Mouse (Mus musculus) retina, postnatal 1 day (tissue): ENCODE results near the gene Mad1l1.
"Not testable (repeated sequence)": the region's sequence is repeated elsewhere in the genome, so short reads cannot be mapped to it uniquely, and the experiment has no call there.

Experiments used
- DNase-seq: peaks from one replicate; pipeline ENCODE4 v3.0.0-alpha.2; 2012

Mad1l1 gene

GRCm38 (mm10) chr5:140037587-140038233 lies 283.6 kb downstream of the Mad1l1 start:
- DNase-seq: no peak

- no peak for DNase-seq
Measured at GRCm38 (mm10) chr5:140035641-140036040, 285.7 kb downstream of the Mad1l1 start.

GRCm38 (mm10) chr5:140035025-140035330 lies 286.4 kb downstream of the Mad1l1 start:
- peak; percentile 53 for DNase-seq

GRCm38 (mm10) chr5:140034300-140035024 lies 286.9 kb downstream of the Mad1l1 start:
- no peak for DNase-seq

- DNase-seq: no peak
Measured at GRCm38 (mm10) chr5:140026366-140026765, 295.0 kb downstream of the Mad1l1 start.

- no peak for DNase-seq
Measured at GRCm38 (mm10) chr5:140025301-140025700, 296.1 kb downstream of the Mad1l1 start.

- no peak for DNase-seq
Measured at GRCm38 (mm10) chr5:140023941-140024500, 297.3 kb downstream of the Mad1l1 start.

GRCm38 (mm10) chr5:140022861-140023260 lies 298.5 kb downstream of the Mad1l1 start:
- no peak for DNase-seq

- no peak for DNase-seq
Measured at GRCm38 (mm10) chr5:140021755-140022154, 299.6 kb downstream of the Mad1l1 start.

GRCm38 (mm10) chr5:140019616-140020015 lies 301.7 kb downstream of the Mad1l1 start:
- no peak for DNase-seq

GRCm38 (mm10) chr5:140018780-140019179 lies 302.6 kb downstream of the Mad1l1 start:
- no peak for DNase-seq

GRCm38 (mm10) chr5:140016896-140017295 lies 304.5 kb downstream of the Mad1l1 start:
- DNase-seq: no peak

- DNase-seq: no peak
Measured at GRCm38 (mm10) chr5:140013652-140014051, 307.7 kb downstream of the Mad1l1 start.

GRCm38 (mm10) chr5:140012286-140012967 lies 308.9 kb downstream of the Mad1l1 start:
- no peak for DNase-seq

GRCm38 (mm10) chr5:140010405-140010804 lies 310.9 kb downstream of the Mad1l1 start:
- DNase-seq: no peak

GRCm38 (mm10) chr5:140009083-140009655 lies 312.2 kb downstream of the Mad1l1 start:
- no peak for DNase-seq

- no peak for DNase-seq
Measured at GRCm38 (mm10) chr5:140008523-140008806, 312.9 kb downstream of the Mad1l1 start.

- peak; percentile 90 for DNase-seq
Measured at GRCm38 (mm10) chr5:140007656-140008522, 313.5 kb downstream of the Mad1l1 start.

GRCm38 (mm10) chr5:140006861-140007260 lies 314.5 kb downstream of the Mad1l1 start:
- DNase-seq: no peak

GRCm38 (mm10) chr5:140002541-140002940 lies 318.8 kb downstream of the Mad1l1 start:
- DNase-seq: no peak

- no peak for DNase-seq
Measured at GRCm38 (mm10) chr5:139998916-139999315, 322.4 kb downstream of the Mad1l1 start.

- DNase-seq: not testable (repeated sequence)
Measured at GRCm38 (mm10) chr5:139998321-139998720, 323.0 kb downstream of the Mad1l1 start.

GRCm38 (mm10) chr5:139991531-139991930 lies 329.8 kb downstream of the Mad1l1 start:
- DNase-seq: no peak
